Mouse (Mus musculus) forebrain, embryonic 15.5 days (tissue): ENCODE results near the gene Dock9. TPM values are rescaled to one million over a fixed set of nuclear protein-coding genes. Genes with fewer than 3 reads are reported as not detected.

Experiments
- ATAC-seq: fragments of 200-750 bp; cut with Nextera tagmentation; replicated peaks from 2 replicates; pipeline ENCODE4 v1.8.0; 2017; ENCODE audit warnings: mild to moderate bottlenecking, moderate TSS enrichment, moderate library complexity
- H3K27ac ChIP-seq: fragments of 300-500 bp; sonication (generic); replicated peaks from 2 replicates; pipeline ENCODE4 v1.5.1; 2015; ENCODE audit warnings: mild to moderate bottlenecking, inconsistent platforms
- H3K27me3 ChIP-seq: fragments of 300-500 bp; sonication (generic); 2 replicates; pipeline ENCODE4 v1.6.1; 2015; ENCODE audit warnings: inconsistent platforms
- H3K36me3 ChIP-seq: fragments of 300-500 bp; sonication (generic); 2 replicates; pipeline ENCODE4 v1.6.1; 2015; ENCODE audit warnings: mild to moderate bottlenecking, inconsistent platforms
- H3K4me1 ChIP-seq: fragments of 300-500 bp; sonication (generic); 2 replicates; pipeline ENCODE4 v1.6.1; 2015; ENCODE audit warnings: inconsistent platforms
- H3K4me2 ChIP-seq: fragments of 300-500 bp; sonication (generic); replicated peaks from 2 replicates; pipeline ENCODE4 v1.6.1; 2015; ENCODE audit warnings: mild to moderate bottlenecking, inconsistent platforms
- H3K4me3 ChIP-seq: fragments of 300-500 bp; sonication (generic); 2 replicates; pipeline ENCODE4 v1.5.1; 2015; ENCODE audit warnings: mild to moderate bottlenecking, inconsistent platforms
- H3K9ac ChIP-seq: fragments of 300-500 bp; sonication (generic); replicated peaks from 2 replicates; pipeline ENCODE4 v1.6.1; 2015; ENCODE audit warnings: mild to moderate bottlenecking, inconsistent platforms
- H3K9me3 ChIP-seq: fragments of 300-500 bp; sonication (generic); 2 replicates; pipeline ENCODE4 v1.6.1; 2016; ENCODE audit warnings: inconsistent platforms
- WGBS: fragments of 180-500 bp; shearing (Covaris S2); methylation state at CpG from one replicate; pipeline ENCODE4 v1.1.7; 2015; ENCODE audit warnings: mixed read lengths; 5-methylcytosine and 5-hydroxymethylcytosine counted together
- polyA plus RNA-seq: library from polyadenylated mRNA; unstranded; fragments of >200 nt; fragmentation: Nextera tagmentation; extraction: Ambion mirVana; gene quantifications from 2 replicates; pipeline ENCODE4 v1.2.1, GENCODE M21; 2015

The Dock9 gene
- polyA plus RNA-seq, 1 experiment from 2014 or later = 11.1 TPM

- H3K27ac ChIP-seq = no peak overlapping the region
- no peak overlapping the region for H3K9ac ChIP-seq
- no peak overlapping the region for H3K4me2 ChIP-seq
- no peaks in the 10 kb centered on the region for H3K9me3 ChIP-seq
- no peaks in the 10 kb centered on the region for H3K27me3 ChIP-seq
- WGBS = 87% methylated on average over 4 of the region's 4 CpGs
- H3K36me3 ChIP-seq = no peaks in the 10 kb centered on the region
- no peak for ATAC-seq
- no peaks in the 10 kb centered on the region for H3K4me1 ChIP-seq
- no peak overlapping the region for H3K4me3 ChIP-seq
Measured at GRCm38 (mm10) chr14:121495741-121496140, 301.9 kb downstream of the Dock9 start.

GRCm38 (mm10) chr14:121495120-121495519 is 302.5 kb downstream of the Dock9 start:
- Histone ChIP-seq H3K4me2 (no peak overlapping the region), H3K27ac (no peak overlapping the region), H3K9ac (no peak overlapping the region), H3K4me1 (no peaks in the 10 kb centered on the region), H3K4me3 (no peak overlapping the region), H3K9me3 (no peaks in the 10 kb centered on the region), H3K27me3 (no peaks in the 10 kb centered on the region), H3K36me3 (no peaks in the 10 kb centered on the region)
- WGBS = 89% methylated on average over 2 of the region's 2 CpGs
- no peak for ATAC-seq

DNA sequence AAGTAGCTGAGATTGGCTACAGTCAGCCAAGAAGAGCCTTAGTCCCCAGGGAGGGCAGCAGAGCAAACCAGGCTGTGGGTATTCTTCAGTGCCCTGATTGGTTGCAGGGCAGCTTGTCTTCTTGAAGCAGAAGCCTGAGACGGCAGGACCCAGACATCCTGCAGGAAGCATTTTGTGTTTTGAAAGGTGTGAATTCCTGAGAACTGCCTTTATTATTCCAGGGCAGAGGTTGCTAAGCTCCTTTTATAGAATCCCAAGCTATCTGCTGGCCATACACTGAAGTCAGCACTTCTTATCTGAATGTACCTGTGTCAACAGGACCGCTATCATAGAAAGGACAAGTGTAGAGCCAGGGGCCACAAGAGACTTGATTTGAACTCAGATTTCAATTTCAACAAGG is 303.4 kb downstream of the Dock9 start:
- no peaks in the 10 kb centered on the region for H3K4me1 ChIP-seq
- no peaks in the 10 kb centered on the region for H3K27me3 ChIP-seq
- no peak overlapping the region for H3K4me3 ChIP-seq

DNA sequence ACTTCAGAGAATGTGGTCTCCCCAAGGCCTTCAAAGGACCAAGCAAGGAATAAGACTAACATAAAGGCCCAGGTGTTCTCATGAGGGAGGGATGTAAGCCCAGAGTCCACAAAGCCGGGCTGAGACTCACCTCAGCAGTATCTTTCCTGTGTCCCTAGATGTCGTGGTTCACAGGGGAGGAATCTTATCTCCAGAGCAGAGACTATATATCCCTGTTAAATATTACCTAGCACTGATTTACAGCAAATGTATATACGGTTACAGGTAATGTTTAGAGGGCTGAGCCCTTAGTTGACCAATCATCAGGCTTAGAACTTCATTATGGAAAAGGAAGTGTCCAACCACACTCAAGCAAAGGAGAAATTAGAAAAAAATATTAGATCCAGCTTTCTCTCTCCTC is 303.9 kb downstream of the Dock9 start:
- H3K9me3 ChIP-seq = no peaks in the 10 kb centered on the region
- H3K9ac ChIP-seq = no peak overlapping the region
- H3K4me1 ChIP-seq = no peaks in the 10 kb centered on the region
- no peak for ATAC-seq
- H3K36me3 ChIP-seq = no peaks in the 10 kb centered on the region
- no peak overlapping the region for H3K4me3 ChIP-seq
- 74% methylated on average over 3 of the region's 3 CpGs for WGBS
- H3K4me2 ChIP-seq = no peak overlapping the region
- no peaks in the 10 kb centered on the region for H3K27me3 ChIP-seq
- H3K27ac ChIP-seq = no peak overlapping the region

More for the DNA sequence above, 303.4 kb downstream of the Dock9 start:
- 70% methylated on average over 2 of the region's 2 CpGs for WGBS
- no peak overlapping the region for H3K9ac ChIP-seq
- ATAC-seq = no peak
- H3K36me3 ChIP-seq = no peaks in the 10 kb centered on the region
- no peak overlapping the region for H3K27ac ChIP-seq
- no peaks in the 10 kb centered on the region for H3K9me3 ChIP-seq
- no peak overlapping the region for H3K4me2 ChIP-seq

DNA sequence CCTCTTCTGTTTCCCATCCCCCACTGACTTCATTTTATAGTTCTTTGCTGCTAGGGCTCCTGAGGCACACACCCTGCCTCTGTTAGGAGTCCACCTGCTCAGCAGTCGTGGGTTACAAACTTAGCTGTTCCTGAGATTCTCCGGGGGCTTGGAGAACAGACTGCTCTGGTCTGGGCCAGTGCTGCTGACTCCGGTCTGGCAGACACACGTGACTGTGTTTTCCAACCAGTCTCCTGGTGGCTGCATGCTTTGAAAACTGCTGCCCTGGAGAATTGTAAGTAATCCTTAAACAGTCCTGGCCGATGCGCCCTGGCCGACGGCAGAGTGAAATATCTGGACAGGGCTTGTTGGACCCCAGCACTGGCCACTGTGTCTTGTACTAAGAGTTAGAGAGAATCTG is 305.3 kb downstream of the Dock9 start:
- Histone ChIP-seq H3K4me1 (no peaks in the 10 kb centered on the region), H3K27ac (no peak overlapping the region), H3K36me3 (no peaks in the 10 kb centered on the region), H3K27me3 (no peaks in the 10 kb centered on the region), H3K4me2 (no peak overlapping the region), H3K4me3 (no peak overlapping the region), H3K9me3 (no peaks in the 10 kb centered on the region), H3K9ac (no peak overlapping the region)
- ATAC-seq = no peak
- 77% methylated on average over 8 of the region's 8 CpGs for WGBS

Other genes with a start within 250 kb of the Dock9 start
- 51.8 and 53.5 TPM in 2 replicates for gene Ubac2, start 80.8 kb upstream of the Dock9 start, polyA plus RNA-seq
- 0.17 and 0.29 TPM in 2 replicates for gene Gpr18, start 117.9 kb upstream of the Dock9 start, polyA plus RNA-seq
- gene Gpr183, start 167.4 kb upstream of the Dock9 start, polyA plus RNA-seq = 0.98 and 1.6 TPM in 2 replicates
- not detected in 2 replicates for gene Timm8a2, start 236.8 kb upstream of the Dock9 start, polyA plus RNA-seq